Mouse (Mus musculus): ENCODE results near the gene Bmp8b.

DNA sequence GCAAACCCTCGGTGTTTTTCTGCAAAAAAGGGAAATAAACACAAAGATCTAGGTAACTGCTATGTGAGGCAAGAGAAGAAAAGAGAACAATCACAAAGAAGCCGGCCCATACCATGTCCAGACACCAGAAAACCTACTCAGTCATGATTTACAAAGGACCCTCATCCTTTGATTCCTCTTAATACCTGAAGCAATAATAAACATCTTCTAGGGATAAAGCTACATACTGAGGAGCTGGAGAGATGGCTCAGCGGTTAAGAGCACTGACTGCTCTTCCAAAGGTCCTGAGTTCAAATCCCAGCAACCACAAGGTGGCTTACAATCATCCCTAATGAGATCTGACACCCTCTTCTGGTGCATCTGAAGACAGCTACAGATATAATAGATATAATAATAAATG is 32.6 kb downstream of the Bmp8b start:
- no peak for TF ChIP-seq CTCF (IDR thresholded peaks at IDR 0.05; ENCODE audit: low read depth)
- TF ChIP-seq EP300 (optimal IDR thresholded peaks at IDR 0.05), result no peak

Measured in stomach, postnatal 0 days (tissue).